In genomic region chr6:58660951-58661575, GRCm38 (mm10) we compare ENCODE assay signal across 25 mouse cellular contexts.
DNase-seq lines count a peak whose midpoint lies in the region; ATAC-seq lines count a peak whose summit lies in the region.
"Had no signal": no experiment of that assay in that cellular context is flagged by ENCODE, and none has a peak within 500 bp of the region (broad histone marks: within the 10 kb centered on the region; RNA-seq: fewer than 3 reads in every experiment).

No protein-coding gene starts in this region.

- no peak overlapping the region for H3K4me3 ChIP-seq in intestine, embryonic 16.5 days (ENCODE audit: low read length)
- H3K4me3 ChIP-seq: embryonic facial prominence, embryonic 12.5 days; embryonic facial prominence, embryonic 15.5 days; gastrocnemius, adult 2 months; heart, embryonic 13.5 days; hindbrain, embryonic 10.5 days; hindbrain, embryonic 13.5 days had no signal

- H3K4me1 ChIP-seq in intestine, embryonic 16.5 days (ENCODE audit: control insufficient read depth, insufficient read depth, low read length) = no peaks in the 10 kb centered on the region
- H3K4me1 ChIP-seq: embryonic facial prominence, embryonic 12.5 days; embryonic facial prominence, embryonic 15.5 days; heart, embryonic 13.5 days; hindbrain, embryonic 10.5 days; hindbrain, embryonic 13.5 days had no signal

- peak; percentile 23 for DNase-seq in 416B (ENCODE audit: low read depth)
- no peak for DNase-seq in heart, postnatal 4 days
- no peak for DNase-seq in MN1 (ENCODE audit: low spot score)
- DNase-seq in adrenal gland, postnatal 14 days = no peak
- DNase-seq: adrenal gland, adult 8-10 months; adrenal gland, postnatal 36 days; cerebellum, adult 18-20 months; cerebellum, adult 9-10 months; cerebellum, postnatal 14 days; forebrain, postnatal 0 days; gastrocnemius, adult 2 months; gastrocnemius, postnatal 14 days; heart, adult 18-20 months had no signal

- H3K27me3 ChIP-seq in intestine, embryonic 16.5 days (replicated peaks; ENCODE audit: control insufficient read depth, insufficient read depth, low read length) = no peaks in the 10 kb centered on the region
- H3K27me3 ChIP-seq: embryonic facial prominence, embryonic 12.5 days; embryonic facial prominence, embryonic 15.5 days; heart, embryonic 13.5 days; hindbrain, embryonic 13.5 days had no signal

- H3K27ac ChIP-seq in intestine, embryonic 16.5 days (ENCODE audit: low read length) = no peak overlapping the region
- H3K27ac ChIP-seq: embryonic facial prominence, embryonic 12.5 days; embryonic facial prominence, embryonic 15.5 days; gastrocnemius, adult 2 months; heart, embryonic 13.5 days; hindbrain, embryonic 10.5 days; hindbrain, embryonic 13.5 days had no signal

- no peak overlapping the region for H3K9ac ChIP-seq in intestine, embryonic 16.5 days (ENCODE audit: low read depth, low read length)
- H3K9ac ChIP-seq: embryonic facial prominence, embryonic 12.5 days; embryonic facial prominence, embryonic 15.5 days; forebrain, postnatal 0 days; heart, embryonic 13.5 days; hindbrain, embryonic 13.5 days had no signal

- no peak overlapping the region for H3K4me2 ChIP-seq in intestine, embryonic 16.5 days (ENCODE audit: low read depth, low read length)
- H3K4me2 ChIP-seq: embryonic facial prominence, embryonic 12.5 days; embryonic facial prominence, embryonic 15.5 days; heart, embryonic 13.5 days; hindbrain, embryonic 13.5 days had no signal

- WGBS in intestine, embryonic 16.5 days = 55% methylated on average over 3 of the region's 3 CpGs

- H3K36me3 ChIP-seq in intestine, embryonic 16.5 days (ENCODE audit: control insufficient read depth, insufficient read depth, low read length) = no peaks in the 10 kb centered on the region
- H3K36me3 ChIP-seq: embryonic facial prominence, embryonic 12.5 days; embryonic facial prominence, embryonic 15.5 days; hindbrain, embryonic 13.5 days had no signal

- ATAC-seq in granulocyte monocyte progenitor cell, adult 5-6 weeks (replicated peaks; ENCODE audit: poor library complexity, severe bottlenecking) = peak; percentile 99
- peak; percentile 100 for ATAC-seq in intestine, embryonic 16.5 days
- ATAC-seq in megakaryocyte progenitor cell, adult 5-6 weeks (replicated peaks; ENCODE audit: poor library complexity) = peak; percentile 94
- ATAC-seq: activated CD4-positive, CD25-positive, alpha-beta regulatory T cell, adult 4 months; CD4-positive, CD25-positive, alpha-beta regulatory T cell, adult 4 months; forebrain, embryonic 14.5 days; forebrain, postnatal 0 days; hindbrain, embryonic 16.5 days had no signal

- H3K9me3 ChIP-seq in intestine, embryonic 16.5 days (ENCODE audit: control insufficient read depth, low read length) = no peaks in the 10 kb centered on the region
- H3K9me3 ChIP-seq: embryonic facial prominence, embryonic 12.5 days; embryonic facial prominence, embryonic 15.5 days; heart, embryonic 13.5 days; hindbrain, embryonic 10.5 days; hindbrain, embryonic 13.5 days had no signal
